ENCODE assay signal across 9 mouse cellular contexts in the genomic region with DNA sequence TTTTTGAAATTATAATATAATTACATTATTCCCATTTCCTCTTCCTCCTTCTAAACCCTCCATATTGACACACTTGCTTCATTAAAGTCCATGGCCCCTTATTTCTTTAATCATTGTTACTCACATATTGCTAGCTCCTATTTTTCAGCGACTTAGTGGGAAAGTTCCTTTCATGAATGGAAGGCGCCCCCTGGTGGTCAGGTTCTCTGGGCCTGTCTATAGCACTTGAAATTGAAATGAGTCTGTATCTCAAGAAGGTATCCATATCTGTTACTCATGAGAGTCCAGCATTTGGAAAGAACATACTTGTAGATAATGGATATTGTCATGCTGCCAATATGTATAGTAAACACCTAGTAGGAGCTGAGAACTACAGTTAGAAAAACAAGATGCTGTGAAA.
DNase-seq lines count a peak whose midpoint lies in the region; ATAC-seq and TF ChIP-seq lines count a peak whose summit lies in the region.
"Had no signal": no experiment of that assay in that cellular context is flagged by ENCODE, and none has a peak within 500 bp of the region (broad histone marks: within the 10 kb centered on the region; RNA-seq: fewer than 3 reads in every experiment).

No protein-coding gene starts in this region.

- H3K4me3 ChIP-seq in cerebellum, adult 2 months (replicated peaks; ENCODE audit: insufficient read depth, low read depth, low read length) = no peak overlapping the region
- no peak overlapping the region for H3K4me3 ChIP-seq in spleen, adult 2 months (ENCODE audit: extremely low read depth, insufficient read depth, insufficient read length)
- H3K4me3 ChIP-seq: limb, embryonic 12.5 days had no signal

- no peaks in the 10 kb centered on the region for H3K4me1 ChIP-seq in cerebellum, adult 2 months (ENCODE audit: control insufficient read depth, insufficient read depth, low read length)
- H3K4me1 ChIP-seq in spleen, adult 2 months (ENCODE audit: control insufficient read depth, insufficient read depth, insufficient read length) = no peaks in the 10 kb centered on the region
- H3K4me1 ChIP-seq: limb, embryonic 12.5 days had no signal

- peak; percentile 47; the same call in 1 of the 2 replicates for TF ChIP-seq CTCF in cerebellum, adult 2 months (IDR thresholded peaks at IDR 0.05; ENCODE audit: borderline replicate concordance, insufficient read depth, low read depth, low read length)
- TF ChIP-seq CTCF in spleen, adult 2 months (IDR thresholded peaks at IDR 0.05; ENCODE audit: extremely low read depth, insufficient read depth, insufficient read length, insufficient replicate concordance) = peak; percentile 55; the same call in 1 of the 2 replicates

- no peaks in the 10 kb centered on the region for H3K36me3 ChIP-seq in spleen, adult 2 months (ENCODE audit: control insufficient read depth, insufficient read depth, low read length)
- H3K36me3 ChIP-seq: limb, embryonic 12.5 days had no signal

- ATAC-seq in cerebellum, adult (ENCODE audit: insufficient number of reproducible peaks, low FRiP score, low TSS enrichment) = no peak
- ATAC-seq in megakaryocyte progenitor cell, adult 5-6 weeks (replicated peaks; ENCODE audit: poor library complexity) = peak; percentile 95

- WGBS in cerebellum, adult 2 months = 5% methylated on average over 2 of the region's 2 CpGs
- 2% methylated on average over 2 of the region's 2 CpGs for WGBS in spleen, adult 2 months

- intact Hi-C loops in heart, postnatal 10 days (cut with DNase I) = loop anchor here (1.0 to 2.0 kb wide), 3 partner anchors 20 to 228 kb away; no protein-coding TSS in a partner anchor

- peak; percentile 10 to 14 for DNase-seq in cerebellum, adult 2 months
- DNase-seq in adipocyte (ENCODE audit: low spot score) = peak; percentile 90
- peak; percentile 57 for DNase-seq in embryo, embryonic 11.5 days (ENCODE audit: low read depth, low spot score)
- peak; percentile 69 to 85 for DNase-seq in heart, postnatal 10 days
- DNase-seq in layer of hippocampus, adult 9-11 months = peak; percentile 19
- peak; percentile 35 to 61 for DNase-seq in spleen, adult 2 months (ENCODE audit: low read depth in 1 of 2, low spot score in 2 of 2)

- no peak overlapping the region for H3K27ac ChIP-seq in cerebellum, adult 2 months (ENCODE audit: insufficient read depth, low read length)
- H3K27ac ChIP-seq in spleen, adult 2 months (ENCODE audit: insufficient read depth, low read length) = no peak overlapping the region
- H3K27ac ChIP-seq: limb, embryonic 12.5 days had no signal

- no peaks in the 10 kb centered on the region for H3K27me3 ChIP-seq in cerebellum, adult 2 months (ENCODE audit: control insufficient read depth, insufficient read depth, low read length)
- H3K27me3 ChIP-seq in spleen, adult 2 months (ENCODE audit: control insufficient read depth, insufficient read depth, low read length) = no peaks in the 10 kb centered on the region
- H3K27me3 ChIP-seq: limb, embryonic 12.5 days had no signal

- no peak for TF ChIP-seq POLR2A in cerebellum, adult 2 months (IDR thresholded peaks at IDR 0.05; ENCODE audit: borderline replicate concordance, insufficient read depth, low read length)
- TF ChIP-seq POLR2A in spleen, adult 2 months (IDR thresholded peaks at IDR 0.05; ENCODE audit: low read depth, low read length) = no peak

Comparison
In these comparisons a context has a peak if more than half of its experiments do, and no peak if none do; other contexts are left out.
1. DNase-seq: peak in every context shown above with its lines; median percentile 90 in adipocyte; 77 in heart, postnatal 10 days; 57 in embryo, embryonic 11.5 days; 48 in spleen, adult 2 months; 19 in layer of hippocampus, adult 9-11 months; 12 in cerebellum, adult 2 months.